Mouse (Mus musculus) midbrain, embryonic 15.5 days (tissue): ENCODE results near the gene Ppp2r1b. TPM values are rescaled to one million over a fixed set of nuclear protein-coding genes. Genes with fewer than 3 reads are reported as not detected.

Source experiments
- ATAC-seq: fragments of 200-750 bp; cut with Nextera tagmentation; replicated peaks from 2 replicates; pipeline ENCODE4 v1.8.0; 2017; ENCODE audit warnings: moderate TSS enrichment
- H3K27ac ChIP-seq: fragments of 300-500 bp; sonication (generic); 2 replicates; pipeline ENCODE4 v1.5.1; 2015; ENCODE audit warnings: mild to moderate bottlenecking, inconsistent platforms
- H3K27me3 ChIP-seq: fragments of 300-500 bp; sonication (generic); replicated peaks from 2 replicates; pipeline ENCODE4 v1.6.1; 2015; ENCODE audit warnings: inconsistent platforms
- H3K36me3 ChIP-seq: fragments of 300-500 bp; sonication (generic); replicated peaks from 2 replicates; pipeline ENCODE4 v1.6.1; 2015; ENCODE audit warnings: inconsistent platforms
- H3K4me1 ChIP-seq: fragments of 300-500 bp; sonication (generic); 2 replicates; pipeline ENCODE4 v1.6.1; 2015; ENCODE audit warnings: inconsistent platforms
- H3K4me2 ChIP-seq: fragments of 300-500 bp; sonication (generic); 2 replicates; pipeline ENCODE4 v1.6.1; 2015; ENCODE audit warnings: inconsistent platforms, mild to moderate bottlenecking, moderate library complexity
- H3K4me3 ChIP-seq: fragments of 300-500 bp; sonication (generic); 2 replicates; pipeline ENCODE4 v1.5.1; 2015; ENCODE audit warnings: mild to moderate bottlenecking, inconsistent platforms
- H3K9ac ChIP-seq: fragments of 300-500 bp; sonication (generic); 2 replicates; pipeline ENCODE4 v1.6.1; 2015; ENCODE audit warnings: mild to moderate bottlenecking, inconsistent platforms
- H3K9me3 ChIP-seq: fragments of 300-500 bp; sonication (generic); 2 replicates; pipeline ENCODE4 v1.6.1; 2016; ENCODE audit warnings: inconsistent platforms
- WGBS: fragments of 180-500 bp; shearing (Covaris S2); methylation state at CpG from one replicate; pipeline ENCODE4 v1.1.7; 2015; ENCODE audit warnings: mixed read lengths; 5-methylcytosine and 5-hydroxymethylcytosine counted together
- polyA plus RNA-seq: library from polyadenylated mRNA; unstranded; fragments of >200 nt; fragmentation: Nextera tagmentation; extraction: Ambion mirVana; gene quantifications from 2 replicates; pipeline ENCODE4 v1.2.1, GENCODE M21; 2015

The Ppp2r1b gene
- polyA plus RNA-seq, 1 experiment from 2014 or later, result 41.6 TPM

DNA sequence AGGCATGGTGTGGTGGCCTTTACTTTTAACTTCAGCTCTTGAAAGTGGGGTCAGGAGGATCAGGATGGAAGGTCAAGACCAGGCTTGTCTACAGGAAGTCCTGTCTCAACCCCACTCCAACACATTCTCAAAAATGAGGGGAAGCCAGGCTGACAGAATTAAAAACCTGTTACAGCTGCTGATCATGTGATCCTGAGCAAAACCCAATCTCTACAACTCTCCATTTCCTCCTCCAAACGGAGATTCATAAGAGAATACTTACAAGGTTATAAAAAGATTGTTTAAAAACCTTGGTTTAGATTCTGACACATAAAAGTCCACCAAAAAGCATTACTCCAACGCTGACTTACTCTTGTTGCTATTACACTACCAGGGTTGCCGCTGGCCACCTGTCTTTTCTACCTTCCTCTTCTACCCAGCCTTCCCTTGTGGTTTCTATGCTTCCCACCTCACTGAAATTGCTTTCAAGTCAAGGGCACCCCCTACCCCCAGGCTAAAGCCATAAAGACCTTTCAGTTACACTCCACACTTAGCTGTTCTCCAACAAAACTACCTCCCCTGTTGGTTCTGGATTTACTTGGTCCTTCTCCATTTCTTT is 96.8 kb downstream of the Ppp2r1b start:
- Histone ChIP-seq H3K9ac (no peak overlapping the region), H3K36me3 (no peaks in the 10 kb centered on the region), H3K27ac (no peak overlapping the region), H3K4me1 (no peaks in the 10 kb centered on the region), H3K27me3 (no peaks in the 10 kb centered on the region), H3K4me3 (no peak overlapping the region), H3K4me2 (no peak overlapping the region), H3K9me3 (no peaks in the 10 kb centered on the region)
- ATAC-seq, result no peak
- WGBS, result 92% methylated on average over 3 of the region's 3 CpGs

- no peak overlapping the region for H3K27ac ChIP-seq
- H3K9me3 ChIP-seq, result no peaks in the 10 kb centered on the region
- no peaks in the 10 kb centered on the region for H3K27me3 ChIP-seq
- no peak overlapping the region for H3K4me2 ChIP-seq
- ATAC-seq, result no peak
- no peaks in the 10 kb centered on the region for H3K4me1 ChIP-seq
- H3K36me3 ChIP-seq, result no peaks in the 10 kb centered on the region
- H3K4me3 ChIP-seq, result no peak overlapping the region
- WGBS, result 89% methylated on average over 2 of the region's 2 CpGs
- no peak overlapping the region for H3K9ac ChIP-seq
Measured at GRCm38 (mm10) chr9:50942711-50943110, 97.6 kb downstream of the Ppp2r1b start.

Other genes with a start within 250 kb of the Ppp2r1b start
- gene Sdhd, start 241.5 kb upstream of the Ppp2r1b start, polyA plus RNA-seq, result 232 and 244 TPM in 2 replicates
- gene Timm8b, start 241.4 kb upstream of the Ppp2r1b start, polyA plus RNA-seq, result 322 and 333 TPM in 2 replicates
- 4.7 and 5.6 TPM in 2 replicates for gene Pih1d2, start 228.0 kb upstream of the Ppp2r1b start, polyA plus RNA-seq
- 20.0 and 20.3 TPM in 2 replicates for gene Nkapd1, start 227.8 kb upstream of the Ppp2r1b start, polyA plus RNA-seq
- 43.9 and 51.9 TPM in 2 replicates for gene Dlat, start 185.5 kb upstream of the Ppp2r1b start, polyA plus RNA-seq
- 33.0 and 37.9 TPM in 2 replicates for gene Dixdc1, start 105.8 kb upstream of the Ppp2r1b start, polyA plus RNA-seq
- 1.5 and 2.3 TPM in 2 replicates for gene 2310030G06Rik, start 98.8 kb upstream of the Ppp2r1b start, polyA plus RNA-seq
- 10.7 and 11.8 TPM in 2 replicates for gene Cryab, start 94.0 kb upstream of the Ppp2r1b start, polyA plus RNA-seq
- 0.87 and 1.1 TPM in 2 replicates for gene Hspb2, start 92.9 kb upstream of the Ppp2r1b start, polyA plus RNA-seq
- gene Fdxacb1, start 77.1 kb upstream of the Ppp2r1b start, polyA plus RNA-seq, result 12.0 and 12.3 TPM in 2 replicates
- 60.3 and 63.1 TPM in 2 replicates for gene Alg9, start 70.3 kb upstream of the Ppp2r1b start, polyA plus RNA-seq
- 52.3 TPM in 2 replicates for gene 1110032A03Rik, start 69.8 kb upstream of the Ppp2r1b start, polyA plus RNA-seq
- 17.1 and 19.8 TPM in 2 replicates for gene Sik2, start 163.8 kb downstream of the Ppp2r1b start, polyA plus RNA-seq
- gene Btg4, start 215.6 kb downstream of the Ppp2r1b start, polyA plus RNA-seq, result not detected in 2 replicates
- gene Layn, start 231.8 kb downstream of the Ppp2r1b start, polyA plus RNA-seq, result 0.92 and 1.4 TPM in 2 replicates